Mouse (Mus musculus) liver, postnatal 0 days (tissue): ENCODE data around the gene Epop. TPM values are rescaled to one million over a fixed set of nuclear protein-coding genes. Genes with fewer than 3 reads are reported as not detected.
A peak's percentile ranks its signal among the peaks of the same experiment; 100 is the strongest.

Experiments used
- ATAC-seq: fragments of 200-750 bp; cut with Nextera tagmentation; 2 replicates; pipeline ENCODE4 v1.8.0; 2017; ENCODE audit warnings: mild to moderate bottlenecking, moderate library complexity
- DNase-seq: peaks from one replicate; pipeline ENCODE4 v3.0.0-alpha.2; 2016
- H3K27ac ChIP-seq: fragments of 300-500 bp; sonication (generic); 2 replicates; pipeline ENCODE4 v1.5.1; 2014; ENCODE audit warnings: antibody characterized with exemption, moderate library complexity, mild to moderate bottlenecking, low read depth
- H3K27me3 ChIP-seq: fragments of 300-500 bp; sonication (generic); 2 replicates; pipeline ENCODE4 v1.6.1; 2014; ENCODE audit warnings: low read length, control low read depth, mixed read lengths; ENCODE audit not compliant: insufficient read depth
- H3K36me3 ChIP-seq: fragments of 300-500 bp; sonication (generic); replicated peaks from 2 replicates; pipeline ENCODE4 v1.6.1; 2014; ENCODE audit warnings: mild to moderate bottlenecking, control low read depth, low read length, moderate library complexity, mixed read lengths; ENCODE audit not compliant: insufficient read depth
- H3K4me1 ChIP-seq: fragments of 300-500 bp; sonication (generic); 2 replicates; pipeline ENCODE4 v1.6.1; 2014; ENCODE audit warnings: antibody characterized with exemption, mild to moderate bottlenecking, control low read depth; ENCODE audit not compliant: insufficient read depth
- H3K4me2 ChIP-seq: fragments of 300-500 bp; sonication (generic); 2 replicates; pipeline ENCODE4 v1.6.1; 2014; ENCODE audit warnings: low read depth, mild to moderate bottlenecking, low read length, moderate library complexity, mixed read lengths
- H3K4me3 ChIP-seq: fragments of 300-500 bp; sonication (generic); 2 replicates; pipeline ENCODE4 v1.5.1; 2014; ENCODE audit warnings: low read depth, low read length
- H3K9ac ChIP-seq: fragments of 300-500 bp; sonication (generic); replicated peaks from 2 replicates; pipeline ENCODE4 v1.6.1; 2014; ENCODE audit warnings: mild to moderate bottlenecking, moderate library complexity
- H3K9me3 ChIP-seq: fragments of 300-500 bp; sonication (generic); 2 replicates; pipeline ENCODE4 v1.6.1; 2016; ENCODE audit warnings: mild to moderate bottlenecking, control low read depth, low read length, mixed read lengths
- CTCF ChIP-seq: sonication (generic); IDR thresholded peaks from 2 replicates; pipeline ENCODE4 v1.5.1; 2016; ENCODE audit warnings: antibody characterized with exemption, low read depth
- EP300 ChIP-seq: IDR thresholded peaks from 2 replicates; pipeline ENCODE4 v1.6.1; 2016; ENCODE audit warnings: antibody characterized with exemption, low read depth, mild to moderate bottlenecking
- WGBS: fragments of 180-500 bp; shearing (Covaris S2); extraction: QIAGEN DNeasy Blood & Tissue Kit; methylation state at CpG from one replicate; pipeline ENCODE4 v1.1.7; 2014; ENCODE audit not compliant: insufficient replicate concordance; 5-methylcytosine and 5-hydroxymethylcytosine counted together
- polyA plus RNA-seq: library from polyadenylated mRNA; unstranded; fragments of >200 nt; fragmentation: Nextera tagmentation; extraction: Ambion mirVana; gene quantifications from 2 replicates; pipeline ENCODE4 v1.2.1, GENCODE M21; 2015

Gene Epop
- 1.1 and 1.6 TPM in 2 replicates for polyA plus RNA-seq

GRCm38 (mm10) chr11:97629576-97629975, at the start of gene Epop:
TSS of gene Epop (minus strand) at chr11:97629702.
- Histone ChIP-seq H3K9ac (peak within 1 kb of the TSS; percentile 70), H3K4me2 (peak within 1 kb of the TSS; percentile 85), H3K36me3 (no peaks in the 10 kb centered on the region), H3K4me1 (peaks cover 8% of the 10 kb centered on the region; the same call in 1 of the 2 replicates), H3K27me3 (peaks cover 70% of the 10 kb centered on the region), H3K4me3 (peak within 1 kb of the TSS; percentile 47), H3K27ac (no peak within 1 kb of the TSS), H3K9me3 (no peaks in the 10 kb centered on the region)
- ATAC-seq (peak; percentile 88), DNase-seq (peak; percentile 87)
- WGBS, result under 1% methylated on average over 29 of the region's 47 CpGs
- TF ChIP-seq EP300, result no peak
- no peak for TF ChIP-seq CTCF

DNA sequence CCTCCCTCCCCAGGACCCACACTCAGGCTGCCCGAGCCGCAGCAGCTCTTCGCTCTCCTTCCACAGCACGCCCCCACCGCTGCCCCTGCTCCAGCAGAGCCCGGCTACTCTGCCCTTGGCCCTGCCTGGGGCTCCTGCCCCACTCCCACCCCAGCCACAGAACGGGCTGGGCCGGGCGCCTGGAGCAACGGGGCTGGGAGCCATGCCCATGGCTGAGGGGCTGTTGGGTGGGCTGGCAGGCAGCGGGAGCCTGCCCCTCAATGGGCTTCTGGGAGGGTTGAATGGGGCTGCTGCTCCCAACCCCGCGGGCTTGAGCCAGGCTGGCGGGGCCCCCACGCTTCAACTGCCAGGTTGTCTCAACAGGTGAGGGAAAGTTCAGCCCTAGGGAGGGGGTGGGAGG, 48.8 kb upstream of the Epop start:
- DNase-seq, result no peak
- H3K9ac ChIP-seq, result no peak overlapping the region
- H3K27me3 ChIP-seq, result no peaks in the 10 kb centered on the region
- no peak overlapping the region for H3K4me3 ChIP-seq
- no peaks in the 10 kb centered on the region for H3K4me1 ChIP-seq
- no peak overlapping the region for H3K4me2 ChIP-seq
- no peaks in the 10 kb centered on the region for H3K9me3 ChIP-seq
- peaks cover 25% of the 10 kb centered on the region for H3K36me3 ChIP-seq
- ATAC-seq, result no peak
- no peak overlapping the region for H3K27ac ChIP-seq
- 84% methylated on average over 12 of the region's 15 CpGs for WGBS
- no peak for TF ChIP-seq EP300
- TF ChIP-seq CTCF, result no peak

GRCm38 (mm10) chr11:97677842-97678241, 48.3 kb upstream of the Epop start:
- H3K9me3 ChIP-seq, result no peaks in the 10 kb centered on the region
- H3K36me3 ChIP-seq, result peaks cover 27% of the 10 kb centered on the region
- H3K4me3 ChIP-seq, result no peak overlapping the region
- no peak overlapping the region for H3K9ac ChIP-seq
- 77% methylated on average over 8 of the region's 8 CpGs for WGBS
- DNase-seq (no peak), ATAC-seq (no peak)
- TF ChIP-seq CTCF (peak; percentile 16; the same call in 1 of the 2 replicates), EP300 (no peak)
- H3K27ac ChIP-seq, result no peak overlapping the region
- no peak overlapping the region for H3K4me2 ChIP-seq
- H3K27me3 ChIP-seq, result no peaks in the 10 kb centered on the region
- no peaks in the 10 kb centered on the region for H3K4me1 ChIP-seq

- Histone ChIP-seq H3K4me3 (no peak overlapping the region), H3K36me3 (peaks cover 29% of the 10 kb centered on the region), H3K4me2 (no peak overlapping the region), H3K27me3 (no peaks in the 10 kb centered on the region), H3K27ac (no peak overlapping the region), H3K9me3 (no peaks in the 10 kb centered on the region), H3K9ac (no peak overlapping the region), H3K4me1 (no peaks in the 10 kb centered on the region)
- 80% methylated on average over 15 of the region's 15 CpGs for WGBS
- ATAC-seq (no peak), DNase-seq (no peak)
- TF ChIP-seq EP300, result no peak
These were observed 47.9 kb upstream of the Epop start for GRCm38 (mm10) chr11:97677381-97677780.

DNA sequence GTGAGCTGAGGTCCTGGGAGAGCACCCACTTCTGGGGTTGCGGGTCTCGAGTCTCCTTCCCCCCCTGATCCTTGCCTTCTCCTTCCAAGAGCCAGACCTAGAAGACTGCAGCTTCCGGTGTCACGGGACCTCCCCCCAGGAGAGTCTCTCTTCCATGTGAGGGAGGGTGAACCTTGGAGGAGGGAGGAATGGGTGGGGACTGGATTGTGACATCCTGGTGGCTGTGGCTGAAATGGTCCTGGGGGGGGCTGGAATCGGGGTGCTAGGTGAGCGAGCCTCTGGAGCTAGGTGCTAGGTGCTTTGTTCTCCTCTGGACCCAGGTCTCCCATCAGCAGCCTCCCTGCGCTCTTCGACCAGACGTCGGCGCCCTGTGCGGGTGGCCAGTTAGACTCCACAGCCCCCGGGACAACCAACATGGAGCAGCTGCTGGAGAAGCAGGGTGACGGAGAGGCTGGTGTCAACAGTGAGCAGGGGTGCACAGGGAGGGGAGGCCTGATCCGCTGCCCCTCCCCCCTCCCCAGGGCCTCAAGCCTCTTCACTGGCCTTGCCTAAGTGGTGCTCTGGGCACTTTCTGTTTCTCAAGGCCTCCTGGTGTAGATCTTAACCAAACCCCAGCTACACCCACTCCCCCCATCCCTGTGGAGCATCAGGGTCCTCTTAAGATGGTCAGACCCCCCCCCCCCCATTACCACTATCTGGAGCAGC, 46.7 kb upstream of the Epop start:
- H3K36me3 ChIP-seq, result peaks cover 20% of the 10 kb centered on the region
- no peaks in the 10 kb centered on the region for H3K4me1 ChIP-seq
- no peak overlapping the region for H3K9ac ChIP-seq
- no peak overlapping the region for H3K27ac ChIP-seq
- H3K4me2 ChIP-seq, result no peak overlapping the region
- ATAC-seq (no peak), DNase-seq (no peak)
- 89% methylated on average over 15 of the region's 15 CpGs for WGBS
- no peaks in the 10 kb centered on the region for H3K27me3 ChIP-seq
- no peaks in the 10 kb centered on the region for H3K9me3 ChIP-seq
- H3K4me3 ChIP-seq, result no peak overlapping the region
- TF ChIP-seq CTCF (no peak), EP300 (no peak)

GRCm38 (mm10) chr11:97673148-97673547, 43.6 kb upstream of the Epop start:
- no peak for ATAC-seq

DNA sequence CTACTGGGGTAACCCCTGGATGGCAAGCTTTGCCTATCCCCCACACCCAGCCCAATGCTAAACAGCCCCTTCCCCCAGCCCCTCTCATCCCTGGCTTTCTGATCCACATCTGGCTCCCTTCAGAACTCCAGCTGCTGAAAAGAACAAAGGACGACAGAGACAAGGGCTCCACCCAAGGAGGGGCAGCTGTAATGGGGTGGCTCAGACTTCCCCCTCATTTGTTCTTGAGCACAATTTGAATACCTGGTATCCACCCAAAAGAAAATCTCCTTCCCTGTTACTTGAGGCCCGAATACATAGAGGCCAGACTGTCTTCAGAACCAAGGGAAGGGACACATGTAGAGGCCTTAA, 41.6 kb upstream of the Epop start:
- Histone ChIP-seq H3K27ac (no peak overlapping the region), H3K4me1 (no peaks in the 10 kb centered on the region), H3K4me2 (no peak overlapping the region), H3K27me3 (no peaks in the 10 kb centered on the region), H3K9me3 (no peaks in the 10 kb centered on the region), H3K36me3 (peaks cover 16% of the 10 kb centered on the region), H3K4me3 (no peak overlapping the region), H3K9ac (no peak overlapping the region)
- DNase-seq, result no peak
- WGBS, result 61% methylated on average over 2 of the region's 2 CpGs
- TF ChIP-seq CTCF (no peak), EP300 (no peak)
- ATAC-seq, result no peak

More at GRCm38 (mm10) chr11:97673148-97673547, 43.6 kb upstream of the Epop start:
- TF ChIP-seq CTCF (no peak), EP300 (no peak)
- Histone ChIP-seq H3K9ac (no peak overlapping the region), H3K36me3 (peaks cover 20% of the 10 kb centered on the region), H3K4me1 (no peaks in the 10 kb centered on the region), H3K4me2 (no peak overlapping the region), H3K4me3 (no peak overlapping the region), H3K27ac (no peak overlapping the region), H3K9me3 (no peaks in the 10 kb centered on the region), H3K27me3 (no peaks in the 10 kb centered on the region)
- no peak for DNase-seq
- 86% methylated on average over 11 of the region's 11 CpGs for WGBS
